Mouse (Mus musculus) naive thymus-derived CD4-positive, alpha-beta T cell, adult 2 months (primary cell): ENCODE measurements at regions not wholly inside any gene's neighbourhood (a gene's known extent, or its start where the extent isn't known, plus 50 kb on each side); places are given as distances from the start of the nearest gene placed in this dataset.

ENCODE experiments used
- DNase-seq: peaks from one replicate; pipeline ENCODE4 v3.0.0-alpha.2; 2011; ENCODE audit warnings: low read depth

DNA sequence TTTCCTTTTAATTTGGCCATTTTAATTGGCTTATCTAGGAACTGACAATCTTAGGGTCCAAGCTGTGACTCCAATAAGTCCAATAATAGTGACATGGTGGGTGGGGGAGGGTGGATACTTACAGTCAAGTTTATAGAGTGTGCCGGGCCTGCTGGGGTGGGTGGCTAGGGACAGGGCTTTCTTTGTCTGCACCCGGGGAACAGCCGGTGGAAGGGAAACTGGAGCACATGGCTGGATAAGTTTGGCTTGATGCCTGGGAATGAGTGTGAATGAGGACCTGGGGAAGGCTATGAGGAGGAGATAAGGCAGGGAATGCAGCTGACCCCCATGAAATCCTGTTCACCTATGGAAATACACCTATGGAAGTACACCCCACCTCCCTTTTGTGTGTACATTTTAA, 81.7 kb upstream of the Cers4 start:
- DNase-seq = no peak

- no peak for DNase-seq
Measured at GRCm38 (mm10) chr8:4411836-4412235, 81.0 kb upstream of the Cers4 start.

DNA sequence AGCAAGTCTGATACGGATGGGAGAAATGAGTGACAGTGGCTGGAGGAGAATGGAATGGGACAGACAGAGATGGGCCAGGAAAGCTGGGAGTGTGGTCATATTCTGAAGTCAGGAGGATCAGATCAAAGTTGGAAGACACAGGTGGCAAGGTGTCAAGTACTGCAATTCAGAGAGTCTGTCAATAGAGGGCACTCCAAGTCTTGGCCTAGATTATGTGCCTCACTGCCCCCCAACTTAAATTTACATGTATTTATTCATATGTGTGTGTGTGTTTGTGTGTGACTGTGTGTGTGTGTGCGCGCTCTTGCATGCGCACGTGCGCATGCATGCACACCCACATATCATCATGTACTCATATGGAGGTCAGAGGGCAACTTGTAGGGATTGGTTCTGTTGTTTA, 79.6 kb upstream of the Cers4 start:
- peak; percentile 64 for DNase-seq

GRCm38 (mm10) chr8:4413764-4414163, 79.1 kb upstream of the Cers4 start:
- no peak for DNase-seq

GRCm38 (mm10) chr8:4417141-4417540, 75.7 kb upstream of the Cers4 start:
- DNase-seq = no peak

- no peak for DNase-seq
Measured at GRCm38 (mm10) chr8:4433161-4433560, 59.7 kb upstream of the Cers4 start.

GRCm38 (mm10) chr8:4436546-4436945, 56.3 kb upstream of the Cers4 start:
- DNase-seq = no peak
